Mouse (Mus musculus) megakaryocyte, embryonic 14.5 days (primary cell): ENCODE data around the gene Slc10a7.

Experiments used
- FLI1 ChIP-seq: IDR thresholded peaks from 2 replicates; pipeline ENCODE4 v1.6.1; 2012; ENCODE audit warnings: low read length, inconsistent platforms, mixed read lengths
- GATA1 ChIP-seq: IDR thresholded peaks from 3 replicates; pipeline ENCODE4 v1.6.1; 2012; ENCODE audit warnings: mixed read lengths, low read length, inconsistent platforms, borderline replicate concordance

- TF ChIP-seq GATA1 (no peak), FLI1 (no peak)
Observed at GRCm38 (mm10) chr8:78764976-78765375, 255.8 kb downstream of the Slc10a7 start.
